Mouse (Mus musculus) heart, adult 2 months (tissue): ENCODE results near the gene Psmd2.
A peak's percentile ranks its signal among the peaks of the same experiment; 100 is the strongest.

Experiments
- CTCF ChIP-seq: fragments of 200-600 bp; IDR thresholded peaks from 2 replicates; pipeline ENCODE4 v1.8.1; 2022; ENCODE audit warnings: antibody characterized with exemption, mild to moderate bottlenecking, moderate library complexity
- POLR2A ChIP-seq: fragments of 200-500 bp; IDR thresholded peaks from 2 replicates; pipeline ENCODE4 v1.6.1; 2011; ENCODE audit warnings: mild to moderate bottlenecking, low read depth, low read length, control low read depth; ENCODE audit not compliant: insufficient read depth

- peak; percentile 91 for TF ChIP-seq CTCF
- TF ChIP-seq POLR2A: no peak
Observed at GRCm38 (mm10) chr16:20642161-20642560, 9.3 kb upstream of the Psmd2 start.
